Mouse (Mus musculus): ENCODE results near the gene Ap3b1. TPM values are rescaled to one million over a fixed set of nuclear protein-coding genes. Genes with fewer than 3 reads are reported as not detected.

The Ap3b1 gene
- polyA plus RNA-seq, 1 experiment from 2014 or later = 34.4 TPM

DNA sequence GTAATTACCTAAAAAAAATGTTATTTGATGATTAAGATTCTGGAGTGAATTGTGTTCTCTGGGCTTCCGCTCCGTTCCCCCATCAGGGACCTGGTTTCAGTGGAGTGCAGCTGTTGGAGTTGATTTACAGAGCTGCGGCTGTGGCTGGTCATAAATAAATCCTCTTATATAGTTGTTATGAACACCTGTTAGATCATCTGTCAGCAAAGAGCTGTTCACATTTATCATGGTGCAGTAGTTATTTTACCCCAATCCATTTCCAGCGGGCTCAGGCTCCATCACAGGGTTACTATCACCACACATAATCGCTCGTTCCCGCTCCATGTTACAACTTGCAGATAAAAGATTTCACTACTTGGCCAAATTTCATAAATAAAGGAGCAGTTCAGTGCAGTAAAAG lies 215.1 kb downstream of the Ap3b1 start:
- Histone ChIP-seq H3K9ac (replicated peaks; ENCODE audit: low read depth, low read length) (no peak overlapping the region), H3K4me1 (replicated peaks; ENCODE audit: control insufficient read depth, insufficient read depth, low read length) (peaks cover 26% of the 10 kb centered on the region), H3K27ac (ENCODE audit: low read length) (no peak overlapping the region), H3K36me3 (ENCODE audit: control insufficient read depth, insufficient read depth) (no peaks in the 10 kb centered on the region), H3K4me2 (ENCODE audit: low read length) (no peak overlapping the region), H3K27me3 (replicated peaks; ENCODE audit: control insufficient read depth, insufficient read depth, low read length) (0 out of 2 replicates have a peak, but pooled peaks cover 9% of the 10 kb centered on the region), H3K9me3 (ENCODE audit: control insufficient read depth, low read length) (no peaks in the 10 kb centered on the region), H3K4me3 (replicated peaks; ENCODE audit: low read length) (no peak overlapping the region)
- WGBS = 85% methylated on average over 7 of the region's 7 CpGs
- ATAC-seq = no peak

- peak overlapping the region; percentile 41 for H3K4me2 ChIP-seq (ENCODE audit: low read length)
- WGBS = 1% methylated on average over 17 of the region's 17 CpGs
- no peaks in the 10 kb centered on the region for H3K36me3 ChIP-seq (ENCODE audit: control insufficient read depth, insufficient read depth)
- ATAC-seq = peak; percentile 94
- peaks cover 26% of the 10 kb centered on the region for H3K4me1 ChIP-seq (replicated peaks; ENCODE audit: control insufficient read depth, insufficient read depth, low read length)
- H3K27ac ChIP-seq (ENCODE audit: low read length) = peak overlapping the region; percentile 70
- H3K9me3 ChIP-seq (ENCODE audit: control insufficient read depth, low read length) = no peaks in the 10 kb centered on the region
- peak overlapping the region; percentile 22; the same call in 1 of the 2 replicates for H3K9ac ChIP-seq (replicated peaks; ENCODE audit: low read depth, low read length)
- peaks cover 9% of the 10 kb centered on the region; the same call in 1 of the 2 replicates for H3K27me3 ChIP-seq (replicated peaks; ENCODE audit: control insufficient read depth, insufficient read depth, low read length)
- H3K4me3 ChIP-seq (replicated peaks; ENCODE audit: low read length) = 0 out of 2 replicates have a peak overlapping the region, but pooled peaks have one; percentile 1
Measured at GRCm38 (mm10) chr13:94575607-94576398, 217.0 kb downstream of the Ap3b1 start.

DNA sequence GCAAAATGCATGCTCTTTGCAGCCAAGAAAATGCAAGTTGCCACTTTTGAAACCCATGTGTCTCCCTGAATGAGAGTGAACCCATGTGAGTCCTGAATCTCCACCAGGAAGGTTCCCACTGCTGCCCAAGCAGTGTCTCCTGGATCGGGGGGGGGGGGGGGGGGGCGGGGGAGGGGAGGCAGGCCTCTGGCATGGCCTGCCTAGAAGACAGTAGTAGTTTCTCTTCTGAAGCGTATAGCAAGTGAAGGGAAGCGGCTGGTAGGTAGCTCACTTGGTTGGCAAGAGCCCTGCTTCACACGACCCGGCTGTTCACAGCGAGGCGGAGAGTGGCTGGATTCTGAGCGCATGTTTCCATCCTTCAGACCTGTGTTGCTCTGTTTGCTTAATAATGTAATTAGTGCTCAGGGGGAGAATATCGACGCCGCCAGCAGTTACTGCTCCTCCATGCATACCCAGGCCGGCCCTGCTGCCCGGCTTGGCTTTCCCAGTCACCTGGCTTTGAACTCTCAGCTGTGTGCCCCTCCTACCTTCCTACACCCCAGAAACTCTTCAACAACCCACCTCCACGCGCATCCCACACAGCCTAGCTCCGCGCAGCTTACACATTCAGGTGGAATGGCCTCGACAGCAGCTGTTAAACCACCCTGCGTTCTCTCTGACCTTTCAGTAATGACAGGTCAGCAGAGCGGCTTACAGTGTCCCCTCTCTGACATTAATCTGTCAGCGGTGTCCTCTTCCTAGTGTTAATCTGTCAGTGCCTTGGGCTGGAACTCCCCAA lies 217.8 kb downstream of the Ap3b1 start:
- H3K4me2 ChIP-seq (ENCODE audit: low read length) = peak overlapping the region; percentile 41
- no peaks in the 10 kb centered on the region for H3K9me3 ChIP-seq (ENCODE audit: control insufficient read depth, low read length)
- peaks cover 26% of the 10 kb centered on the region for H3K4me1 ChIP-seq (replicated peaks; ENCODE audit: control insufficient read depth, insufficient read depth, low read length)
- no peak overlapping the region for H3K4me3 ChIP-seq (replicated peaks; ENCODE audit: low read length)
- peak overlapping the region; percentile 25 for H3K9ac ChIP-seq (replicated peaks; ENCODE audit: low read depth, low read length)
- H3K36me3 ChIP-seq (ENCODE audit: control insufficient read depth, insufficient read depth) = no peaks in the 10 kb centered on the region
- ATAC-seq = peak; percentile 14
- H3K27ac ChIP-seq (ENCODE audit: low read length) = peak overlapping the region; percentile 70
- H3K27me3 ChIP-seq (replicated peaks; ENCODE audit: control insufficient read depth, insufficient read depth, low read length) = peaks cover 9% of the 10 kb centered on the region; the same call in 1 of the 2 replicates
- 16% methylated on average over 20 of the region's 22 CpGs for WGBS

- H3K4me1 ChIP-seq (replicated peaks; ENCODE audit: control insufficient read depth, insufficient read depth, low read length) = peaks cover 26% of the 10 kb centered on the region
- H3K9ac ChIP-seq (replicated peaks; ENCODE audit: low read depth, low read length) = no peak overlapping the region; the same call in 1 of the 2 replicates
- no peak overlapping the region; the same call in 1 of the 2 replicates for H3K27ac ChIP-seq (ENCODE audit: low read length)
- H3K27me3 ChIP-seq (replicated peaks; ENCODE audit: control insufficient read depth, insufficient read depth, low read length) = peaks cover 9% of the 10 kb centered on the region; the same call in 1 of the 2 replicates
- no peak for ATAC-seq
- 63% methylated on average over 2 of the region's 2 CpGs for WGBS
- no peaks in the 10 kb centered on the region for H3K9me3 ChIP-seq (ENCODE audit: control insufficient read depth, low read length)
- H3K4me3 ChIP-seq (replicated peaks; ENCODE audit: low read length) = no peak overlapping the region
- H3K36me3 ChIP-seq (ENCODE audit: control insufficient read depth, insufficient read depth) = no peaks in the 10 kb centered on the region
- H3K4me2 ChIP-seq (ENCODE audit: low read length) = no peak overlapping the region
Measured at GRCm38 (mm10) chr13:94577177-94577540, 218.4 kb downstream of the Ap3b1 start.

- Histone ChIP-seq H3K4me1 (replicated peaks; ENCODE audit: control insufficient read depth, insufficient read depth, low read length) (peaks cover 10% of the 10 kb centered on the region), H3K9me3 (ENCODE audit: control insufficient read depth, low read length) (0 out of 2 replicates have a peak, but pooled peaks cover 2% of the 10 kb centered on the region), H3K4me2 (ENCODE audit: low read length) (peak overlapping the region; percentile 41), H3K4me3 (replicated peaks; ENCODE audit: low read length) (peak overlapping the region; percentile 28), H3K36me3 (ENCODE audit: control insufficient read depth, insufficient read depth) (no peaks in the 10 kb centered on the region), H3K27me3 (replicated peaks; ENCODE audit: control insufficient read depth, insufficient read depth, low read length) (peaks cover 63% of the 10 kb centered on the region), H3K27ac (ENCODE audit: low read length) (no peak overlapping the region), H3K9ac (replicated peaks; ENCODE audit: low read depth, low read length) (no peak overlapping the region)
- peak; percentile 58 for ATAC-seq
- WGBS = 1% methylated on average over 14 of the region's 14 CpGs
Measured at GRCm38 (mm10) chr13:94595289-94595688, 236.5 kb downstream of the Ap3b1 start.

GRCm38 (mm10) chr13:94595701-94596361 lies 237.1 kb downstream of the Ap3b1 start:
- Histone ChIP-seq H3K4me1 (replicated peaks; ENCODE audit: control insufficient read depth, insufficient read depth, low read length) (peaks cover 10% of the 10 kb centered on the region), H3K4me2 (ENCODE audit: low read length) (peak overlapping the region; percentile 41), H3K27ac (ENCODE audit: low read length) (no peak overlapping the region), H3K27me3 (replicated peaks; ENCODE audit: control insufficient read depth, insufficient read depth, low read length) (peaks cover 64% of the 10 kb centered on the region), H3K9me3 (ENCODE audit: control insufficient read depth, low read length) (0 out of 2 replicates have a peak, but pooled peaks cover 2% of the 10 kb centered on the region), H3K36me3 (ENCODE audit: control insufficient read depth, insufficient read depth) (no peaks in the 10 kb centered on the region), H3K4me3 (replicated peaks; ENCODE audit: low read length) (peak overlapping the region; percentile 28), H3K9ac (replicated peaks; ENCODE audit: low read depth, low read length) (peak overlapping the region; percentile 19; the same call in 1 of the 2 replicates)
- peak; percentile 52 for ATAC-seq
- under 1% methylated on average over 38 of the region's 38 CpGs for WGBS

DNA sequence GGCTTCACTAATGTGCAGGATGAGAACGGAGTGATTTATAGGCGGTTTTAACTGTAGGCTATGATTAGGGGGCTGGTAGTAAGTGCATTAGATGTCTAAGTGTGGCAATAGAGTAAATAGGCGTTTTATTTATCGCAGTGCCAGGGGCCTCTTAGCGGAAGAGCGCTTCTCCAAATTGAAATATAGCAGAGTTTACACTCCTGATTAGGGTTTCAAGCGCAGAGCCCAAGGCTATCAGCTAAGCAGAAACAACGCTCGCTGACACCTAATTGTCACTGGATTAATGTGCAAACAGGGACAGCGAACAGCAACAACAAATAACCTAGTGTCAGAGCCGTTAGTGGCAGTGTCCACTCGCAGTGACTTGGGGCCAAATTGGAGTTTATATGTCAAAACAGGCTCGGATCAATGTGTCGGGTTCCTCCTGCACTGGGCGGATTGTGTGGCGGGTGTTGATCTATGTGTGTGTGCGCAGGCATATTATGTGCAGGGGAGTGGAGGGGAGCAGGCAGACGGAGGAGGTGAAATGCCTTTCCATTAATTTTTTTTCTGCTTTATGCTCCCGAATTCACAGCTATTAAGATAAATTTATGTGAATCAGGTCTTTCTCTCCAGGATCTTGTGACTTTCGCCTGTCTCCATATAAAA lies 237.8 kb downstream of the Ap3b1 start:
- H3K27me3 ChIP-seq (replicated peaks; ENCODE audit: control insufficient read depth, insufficient read depth, low read length) = peaks cover 68% of the 10 kb centered on the region
- H3K9me3 ChIP-seq (ENCODE audit: control insufficient read depth, low read length) = 0 out of 2 replicates have a peak, but pooled peaks cover 2% of the 10 kb centered on the region
- H3K9ac ChIP-seq (replicated peaks; ENCODE audit: low read depth, low read length) = no peak overlapping the region
- WGBS = 7% methylated on average over 20 of the region's 20 CpGs
- H3K4me1 ChIP-seq (replicated peaks; ENCODE audit: control insufficient read depth, insufficient read depth, low read length) = peaks cover 10% of the 10 kb centered on the region
- no peaks in the 10 kb centered on the region for H3K36me3 ChIP-seq (ENCODE audit: control insufficient read depth, insufficient read depth)
- H3K27ac ChIP-seq (ENCODE audit: low read length) = no peak overlapping the region
- ATAC-seq = peak; percentile 63; the same call in 1 of the 2 replicates
- peak overlapping the region; percentile 28 for H3K4me3 ChIP-seq (replicated peaks; ENCODE audit: low read length)
- peak overlapping the region; percentile 41 for H3K4me2 ChIP-seq (ENCODE audit: low read length)

DNA sequence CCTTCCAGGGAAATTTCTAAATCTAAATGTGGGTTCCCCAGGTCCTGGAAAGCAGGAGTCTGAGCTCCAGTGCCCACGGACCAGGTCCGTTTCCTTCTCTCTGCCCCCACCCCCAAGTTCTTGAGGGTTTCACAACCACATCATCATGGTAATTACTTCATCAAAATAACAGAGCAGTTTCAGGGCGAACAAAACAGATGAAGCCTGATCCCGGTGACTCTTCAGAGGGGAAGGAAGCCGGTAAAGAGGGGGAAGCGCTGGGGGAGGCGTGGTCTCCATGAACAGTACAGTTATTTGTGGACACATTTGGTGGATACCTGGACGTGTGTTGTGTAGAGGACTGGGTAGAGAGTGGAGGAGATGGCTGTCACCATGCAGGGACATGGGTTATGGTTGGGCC lies 241.0 kb downstream of the Ap3b1 start:
- peaks cover 10% of the 10 kb centered on the region for H3K4me1 ChIP-seq (replicated peaks; ENCODE audit: control insufficient read depth, insufficient read depth, low read length)
- H3K9me3 ChIP-seq (ENCODE audit: control insufficient read depth, low read length) = 0 out of 2 replicates have a peak, but pooled peaks cover 2% of the 10 kb centered on the region
- WGBS = 47% methylated on average over 8 of the region's 8 CpGs
- no peak overlapping the region for H3K4me2 ChIP-seq (ENCODE audit: low read length)
- no peak for ATAC-seq
- no peak overlapping the region for H3K4me3 ChIP-seq (replicated peaks; ENCODE audit: low read length)
- no peaks in the 10 kb centered on the region for H3K36me3 ChIP-seq (ENCODE audit: control insufficient read depth, insufficient read depth)
- peaks cover 67% of the 10 kb centered on the region for H3K27me3 ChIP-seq (replicated peaks; ENCODE audit: control insufficient read depth, insufficient read depth, low read length)
- H3K9ac ChIP-seq (replicated peaks; ENCODE audit: low read depth, low read length) = no peak overlapping the region
- H3K27ac ChIP-seq (ENCODE audit: low read length) = no peak overlapping the region

Measured in forebrain, embryonic 16.5 days (tissue).